Mouse (Mus musculus) left cerebral cortex, adult 2 months (tissue): ENCODE results near the gene Coq7. TPM values are rescaled to one million over a fixed set of nuclear protein-coding genes. Genes with fewer than 3 reads are reported as not detected.
A peak's percentile ranks its signal among the peaks of the same experiment; 100 is the strongest.

Experiments
- DNase-seq, 2 experiments: peaks; one replicate each; pipeline ENCODE4 v3.0.0; 2021 to 2022; ENCODE audit warnings: low spot score in 2 of 2, mixed read lengths in 1 of 2; ENCODE audit errors: extremely low spot score in 1 of 2
- H3K27ac ChIP-seq: fragments of 200-600 bp; 2 replicates; pipeline ENCODE4 v1.8.1; 2022
- H3K4me3 ChIP-seq: fragments of 200-600 bp; 2 replicates; pipeline ENCODE4 v1.8.1; 2022
- CTCF ChIP-seq: fragments of 200-600 bp; IDR thresholded peaks from 2 replicates; pipeline ENCODE4 v1.8.1; 2022; ENCODE audit warnings: antibody characterized with exemption, mild to moderate bottlenecking, moderate library complexity
- intact Hi-C: fragments of 180-260 bp; cut with DNase I; formaldehyde crosslinking; loops from one replicate; pipeline ENCODE4 v1.15.1; 2025
- total RNA-seq, 2 experiments: library from RNA; stranded (reverse); gene quantifications; 2 replicates each; pipeline ENCODE4 v1.2.3; 2021

The Coq7 gene
- total RNA-seq, 2 experiments from 2014 or later = 34.8 to 35.6 TPM

GRCm38 (mm10) chr7:118532519-118533177 is 508 bp downstream of the Coq7 start:
- peak; percentile 96 for DNase-seq
- Histone ChIP-seq H3K4me3 (peak overlapping the region; percentile 78), H3K27ac (peak overlapping the region; percentile 100)
- TF ChIP-seq CTCF = no peak
- intact Hi-C loops = loop anchor here (2.0 to 5.0 kb wide), 3 partner anchors 62 to 415 kb away; partner anchors contain the start of genes Rps15a and Smg1

- no peak overlapping the region for H3K27ac ChIP-seq
- intact Hi-C loops = no loop called here
- TF ChIP-seq CTCF = no peak
- DNase-seq = no peak
- H3K4me3 ChIP-seq = no peak overlapping the region
Measured at GRCm38 (mm10) chr7:118526967-118527366, 6.2 kb downstream of the Coq7 start.

GRCm38 (mm10) chr7:118522077-118522476 is 11.1 kb downstream of the Coq7 start:
- no peak for DNase-seq
- no peak for TF ChIP-seq CTCF
- intact Hi-C loops = no loop called here
- Histone ChIP-seq H3K4me3 (no peak overlapping the region), H3K27ac (no peak overlapping the region)

GRCm38 (mm10) chr7:118519661-118520060 is 13.5 kb downstream of the Coq7 start:
- no peak for TF ChIP-seq CTCF
- DNase-seq = no peak
- intact Hi-C loops = no loop called here
- Histone ChIP-seq H3K27ac (no peak overlapping the region), H3K4me3 (no peak overlapping the region)

- TF ChIP-seq CTCF = peak; percentile 97
- Histone ChIP-seq H3K27ac (no peak overlapping the region), H3K4me3 (no peak overlapping the region)
- intact Hi-C loops = loop anchor here (1.0 kb wide), 2 partner anchors 70 to 213 kb away; partner anchors contain the start of gene Syt17
- DNase-seq = peak; percentile 76 to 82
Measured at GRCm38 (mm10) chr7:118518687-118519086, 14.5 kb downstream of the Coq7 start.

- no peak overlapping the region for H3K4me3 ChIP-seq
- TF ChIP-seq CTCF = peak; percentile 15; the same call in 1 of the 2 replicates
- H3K27ac ChIP-seq = no peak overlapping the region
- no peak for DNase-seq
- intact Hi-C loops = loop anchor here (1.0 kb wide), 2 partner anchors 70 to 213 kb away; partner anchors contain the start of gene Syt17
Measured at GRCm38 (mm10) chr7:118517819-118518218, 15.3 kb downstream of the Coq7 start.

GRCm38 (mm10) chr7:118508556-118508955 is 24.6 kb downstream of the Coq7 start:
- DNase-seq = no peak

GRCm38 (mm10) chr7:118503844-118504243 is 29.3 kb downstream of the Coq7 start:
- H3K4me3 ChIP-seq = no peak overlapping the region
- no peak for DNase-seq
- H3K27ac ChIP-seq = no peak overlapping the region
- intact Hi-C loops = no loop called here
- no peak for TF ChIP-seq CTCF

More at GRCm38 (mm10) chr7:118508556-118508955, 24.6 kb downstream of the Coq7 start:
- intact Hi-C loops = no loop called here
- Histone ChIP-seq H3K27ac (no peak overlapping the region), H3K4me3 (no peak overlapping the region)
- no peak for TF ChIP-seq CTCF

- DNase-seq = no peak
- TF ChIP-seq CTCF = no peak
- Histone ChIP-seq H3K27ac (no peak overlapping the region), H3K4me3 (no peak overlapping the region)
- intact Hi-C loops = no loop called here
Measured at GRCm38 (mm10) chr7:118502333-118502732, 30.8 kb downstream of the Coq7 start.

GRCm38 (mm10) chr7:118499784-118500435 is 33.2 kb downstream of the Coq7 start:
- intact Hi-C loops = no loop called here
- no peak for DNase-seq
- no peak overlapping the region for H3K4me3 ChIP-seq
- TF ChIP-seq CTCF = no peak
- no peak overlapping the region for H3K27ac ChIP-seq

- intact Hi-C loops = no loop called here
Measured at GRCm38 (mm10) chr7:118498984-118499783, 34.0 kb downstream of the Coq7 start.

More at GRCm38 (mm10) chr7:118498984-118499783, 34.0 kb downstream of the Coq7 start:
- Histone ChIP-seq H3K4me3 (no peak overlapping the region), H3K27ac (no peak overlapping the region)
- TF ChIP-seq CTCF = no peak
- DNase-seq = no peak
